Mouse (Mus musculus) liver, postnatal 0 days (tissue): ENCODE results near the gene Ece1.

ENCODE experiments used
- CTCF ChIP-seq: sonication (generic); IDR thresholded peaks from 2 replicates; pipeline ENCODE4 v1.5.1; 2016; ENCODE audit warnings: antibody characterized with exemption, low read depth
- EP300 ChIP-seq: IDR thresholded peaks from 2 replicates; pipeline ENCODE4 v1.6.1; 2016; ENCODE audit warnings: antibody characterized with exemption, low read depth, mild to moderate bottlenecking

DNA sequence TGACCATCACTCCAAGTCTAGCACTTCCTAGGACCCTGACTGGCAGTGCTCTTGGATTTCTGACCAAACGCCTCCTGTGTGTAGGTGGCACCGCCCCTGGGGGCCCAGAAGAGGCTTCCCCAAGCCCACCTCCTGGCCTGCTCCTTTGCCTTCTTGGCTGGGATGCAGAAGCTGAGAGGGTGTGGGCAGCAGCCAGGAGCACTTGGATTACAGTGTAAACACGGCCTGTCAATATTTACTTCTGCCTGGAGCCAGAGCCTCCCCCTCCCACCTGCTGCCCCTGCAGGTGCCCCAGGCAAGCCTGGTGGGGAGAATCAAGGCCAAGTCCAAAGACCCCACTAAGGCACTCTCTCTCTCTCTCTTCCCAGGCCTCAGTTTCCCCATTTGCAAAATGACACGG, 5.2 kb downstream of the Ece1 start:
- no peak; the same call in 1 of the 2 replicates for TF ChIP-seq EP300
- no peak for TF ChIP-seq CTCF
